Mouse (Mus musculus) MEL (cell line): Measurements from ENCODE around the gene Arl8a. TPM values are rescaled to one million over a fixed set of nuclear protein-coding genes. Genes with fewer than 3 reads are reported as not detected.

Experiments
- DNase-seq: peaks from one replicate; pipeline ENCODE4 v3.0.0; 2011; ENCODE audit warnings: low read depth, low spot score
- H3K27ac ChIP-seq: 2 replicates; pipeline ENCODE4 v1.5.1; 2012; ENCODE audit warnings: low read depth, mild to moderate bottlenecking, control low read depth, low read length, moderate library complexity; ENCODE audit not compliant: control insufficient read depth
- H3K27me3 ChIP-seq, 2 experiments: fragments of 150-350 bp in 1 of 2; sonication (generic) in 1 of 2; 2 replicates each; pipeline ENCODE4 v1.6.1; 2012; ENCODE audit warnings: low read length in 2 of 2, mild to moderate bottlenecking in 2 of 2, improper control_type of control experiment in 1 of 2, moderate library complexity in 1 of 2; ENCODE audit not compliant: insufficient read depth in 2 of 2, control insufficient read depth in 1 of 2
- H3K36me3 ChIP-seq, 2 experiments: 2 replicates each; pipeline ENCODE4 v1.6.1; 2012 to 2014; ENCODE audit warnings: low read length in 2 of 2, improper control_type of control experiment in 1 of 2, inconsistent platforms in 1 of 2, mild to moderate bottlenecking in 1 of 2; ENCODE audit not compliant: insufficient read depth in 2 of 2, control insufficient read depth in 1 of 2
- H3K4me1 ChIP-seq, 2 experiments: fragments of 150-350 bp in 1 of 2; sonication (generic) in 1 of 2; 2 replicates each; pipeline ENCODE4 v1.6.1; 2012; ENCODE audit warnings: low read length in 2 of 2, improper control_type of control experiment in 1 of 2, mild to moderate bottlenecking in 1 of 2; ENCODE audit not compliant: insufficient read depth in 2 of 2, control insufficient read depth in 1 of 2
- H3K4me3 ChIP-seq, 2 experiments: fragments of 150-350 bp in 1 of 2; sonication (generic) in 1 of 2; 2 replicates each; pipeline ENCODE4 v1.5.1; 2012; ENCODE audit warnings: low read depth in 2 of 2, low read length in 2 of 2, mild to moderate bottlenecking in 2 of 2, moderate library complexity in 2 of 2, control low read depth in 1 of 2, improper control_type of control experiment in 1 of 2; ENCODE audit not compliant: control insufficient read depth in 1 of 2, insufficient read depth in 1 of 2
- H3K79me2 ChIP-seq: 2 replicates; pipeline ENCODE4 v1.6.1; 2012; ENCODE audit warnings: mild to moderate bottlenecking, low read length, moderate library complexity; ENCODE audit not compliant: control insufficient read depth, poor library complexity, insufficient read depth
- H3K9ac ChIP-seq: 2 replicates; pipeline ENCODE4 v1.6.1; 2012; ENCODE audit warnings: low read depth, mild to moderate bottlenecking, control low read depth, low read length, moderate library complexity; ENCODE audit not compliant: control insufficient read depth, poor library complexity, severe bottlenecking
- H3K9me3 ChIP-seq: fragments of 150-350 bp; sonication (generic); replicated peaks from 2 replicates; pipeline ENCODE4 v1.6.1; 2012; ENCODE audit warnings: mild to moderate bottlenecking, low read length, improper control_type of control experiment, moderate library complexity; ENCODE audit not compliant: insufficient read depth
- CHD2 ChIP-seq: IDR thresholded peaks from 2 replicates; pipeline ENCODE4 v1.6.1; 2011; ENCODE audit warnings: low read length, improper control_type of control experiment
- CTCF ChIP-seq, 3 experiments: IDR thresholded peaks in 2 of 3; conservative IDR thresholded peaks in 1 of 3; 2 replicates each; pipeline ENCODE4 v1.5.1; 2011 to 2012; ENCODE audit warnings: low read length in 3 of 3, low read depth in 2 of 3, mild to moderate bottlenecking in 2 of 3, improper control_type of control experiment in 1 of 3, inconsistent platforms in 1 of 3, mixed read lengths in 1 of 3, moderate library complexity in 1 of 3; ENCODE audit not compliant: control insufficient read depth in 1 of 3, insufficient read depth in 1 of 3, poor library complexity in 1 of 3, severe bottlenecking in 1 of 3
- GABPA ChIP-seq: IDR thresholded peaks from 2 replicates; pipeline ENCODE4 v1.6.1; 2012; ENCODE audit warnings: low read depth, mild to moderate bottlenecking, inconsistent platforms, low read length, improper control_type of control experiment, moderate library complexity
- MAFK ChIP-seq: IDR thresholded peaks from 2 replicates; pipeline ENCODE4 v1.6.1; 2011; ENCODE audit warnings: low read depth, mild to moderate bottlenecking, low read length, improper control_type of control experiment, borderline replicate concordance
- MXI1 ChIP-seq: IDR thresholded peaks from 2 replicates; pipeline ENCODE4 v1.6.1; 2011; ENCODE audit warnings: mild to moderate bottlenecking, low read depth, low read length, improper control_type of control experiment
- MYB ChIP-seq: IDR thresholded peaks from 2 replicates; pipeline ENCODE4 v1.6.1; 2011; ENCODE audit warnings: mild to moderate bottlenecking, low read depth, low read length, improper control_type of control experiment
- MYC ChIP-seq: IDR thresholded peaks from 2 replicates; pipeline ENCODE4 v1.6.1; 2011; ENCODE audit warnings: low read depth, mild to moderate bottlenecking, low read length, improper control_type of control experiment, moderate library complexity
- NRF1 ChIP-seq: IDR thresholded peaks from 2 replicates; pipeline ENCODE4 v1.6.1; 2014; ENCODE audit warnings: low read depth, mild to moderate bottlenecking, inconsistent platforms, low read length, improper control_type of control experiment, moderate library complexity; ENCODE audit not compliant: poor library complexity, insufficient read depth, severe bottlenecking
- RAD21 ChIP-seq: IDR thresholded peaks from 2 replicates; pipeline ENCODE4 v1.6.1; 2011; ENCODE audit warnings: mild to moderate bottlenecking, low read depth, low read length, improper control_type of control experiment
- SIN3A ChIP-seq: IDR thresholded peaks from 2 replicates; pipeline ENCODE4 v1.6.1; 2012; ENCODE audit warnings: low read length, improper control_type of control experiment, inconsistent platforms
- TBP ChIP-seq: IDR thresholded peaks from 2 replicates; pipeline ENCODE4 v1.8.0; 2011; ENCODE audit warnings: low read depth, low read length, improper control_type of control experiment
- UBTF ChIP-seq: IDR thresholded peaks from 2 replicates; pipeline ENCODE4 v1.6.1; 2012; ENCODE audit warnings: low read depth, mild to moderate bottlenecking, inconsistent platforms, low read length, improper control_type of control experiment, moderate library complexity, borderline replicate concordance; ENCODE audit not compliant: insufficient read depth
- USF2 ChIP-seq, 2 experiments: IDR thresholded peaks; 2 replicates each; pipeline ENCODE4 v1.6.1; 2011 to 2012; ENCODE audit warnings: improper control_type of control experiment in 2 of 2, low read length in 2 of 2, borderline replicate concordance in 1 of 2, inconsistent platforms in 1 of 2, low read depth in 1 of 2, mild to moderate bottlenecking in 1 of 2; ENCODE audit not compliant: insufficient read depth in 1 of 2
- ZC3H11A ChIP-seq: IDR thresholded peaks from 2 replicates; pipeline ENCODE4 v1.6.1; 2012; ENCODE audit warnings: low read depth, mild to moderate bottlenecking, inconsistent platforms, low read length, improper control_type of control experiment
- ZNF384 ChIP-seq: IDR thresholded peaks from 2 replicates; pipeline ENCODE4 v1.6.1; 2012; ENCODE audit warnings: low read depth, mild to moderate bottlenecking, inconsistent platforms, low read length, improper control_type of control experiment
- polyA plus RNA-seq, 2 experiments: library from polyadenylated mRNA; stranded (reverse) in 1 of 2; unstranded in 1 of 2; fragments of >175 nt in 1 of 2; fragments of >200 nt in 1 of 2; gene quantifications; 2 replicates each; pipeline versions ENCODE4 v1.2.1 to v1.2.4; 2012; ENCODE audit warnings: low replicate concordance in 2 of 2, low read depth in 1 of 2; ENCODE audit not compliant: insufficient read length in 2 of 2, insufficient read depth in 1 of 2, missing spikeins in 1 of 2
- total RNA-seq: library from RNA; depleted of rRNA; stranded (reverse); fragments of 300-350 nt; gene quantifications from 2 replicates; pipeline ENCODE4 v1.2.3, GENCODE M21; 2012

Arl8a gene
- total and polyA plus RNA-seq, 3 experiments = 8.0 to 47.7 TPM; not detected in 1

DNA sequence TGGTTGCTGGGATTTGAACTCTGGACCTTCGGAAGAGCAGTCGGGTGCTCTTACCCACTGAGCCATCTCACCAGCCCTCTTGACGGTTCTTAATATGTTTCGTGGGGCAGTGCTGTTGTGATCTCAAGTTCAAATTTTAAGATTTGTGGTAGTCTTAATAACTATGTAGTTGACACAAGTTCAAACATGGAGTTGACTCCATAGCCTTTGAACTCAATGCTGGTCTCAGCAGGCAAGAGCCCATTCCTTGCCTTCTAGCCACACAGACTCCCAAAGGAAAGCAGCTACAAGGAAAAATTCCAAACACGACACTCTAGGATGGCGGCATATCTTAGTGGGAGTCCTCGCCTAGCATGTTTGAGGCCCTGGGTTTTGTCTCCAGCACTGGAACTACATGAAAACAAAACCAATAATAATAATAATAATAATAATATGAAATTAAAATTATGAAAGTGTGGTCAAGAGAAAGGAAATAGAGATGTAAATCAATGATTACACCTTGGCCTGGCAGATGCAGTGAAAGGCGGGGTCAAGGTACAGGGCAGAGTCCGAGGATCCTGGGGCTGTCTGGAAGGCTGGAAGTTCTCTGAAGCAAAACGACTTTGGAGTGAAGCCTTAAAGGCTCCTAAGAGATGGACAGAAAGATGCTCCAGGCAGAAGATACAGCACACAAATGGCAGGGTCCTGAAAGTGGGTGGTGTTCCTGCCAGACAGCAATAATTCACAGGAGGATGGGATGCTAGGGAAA lies 22.0 kb downstream of the Arl8a start:
- DNase-seq = no peak
- Histone ChIP-seq H3K27me3 (peaks cover 3 to 4% of the 10 kb centered on the region in 2 experiments; a peak in 3 of 4 replicates), H3K9ac (no peak overlapping the region), H3K4me3 (no peak overlapping the region), H3K4me1 (no peaks in the 10 kb centered on the region), H3K79me2 (no peaks in the 10 kb centered on the region), H3K36me3 (no peaks in the 10 kb centered on the region), H3K27ac (no peak overlapping the region), H3K9me3 (no peaks in the 10 kb centered on the region)
- no peak for TF ChIP-seq TBP
- TF ChIP-seq NRF1 = no peak
- TF ChIP-seq ZC3H11A = no peak
- no peak for TF ChIP-seq ZNF384
- TF ChIP-seq SIN3A = no peak
- no peak for TF ChIP-seq USF2 (IDR thresholded peaks at IDR 0.05; ENCODE audit: borderline replicate concordance in 1 of 2, insufficient read depth in 1 of 2, low read depth in 1 of 2, low read length in 2 of 2)
- no peak for TF ChIP-seq MXI1
- no peak for TF ChIP-seq MYB
- no peak for TF ChIP-seq MAFK

DNA sequence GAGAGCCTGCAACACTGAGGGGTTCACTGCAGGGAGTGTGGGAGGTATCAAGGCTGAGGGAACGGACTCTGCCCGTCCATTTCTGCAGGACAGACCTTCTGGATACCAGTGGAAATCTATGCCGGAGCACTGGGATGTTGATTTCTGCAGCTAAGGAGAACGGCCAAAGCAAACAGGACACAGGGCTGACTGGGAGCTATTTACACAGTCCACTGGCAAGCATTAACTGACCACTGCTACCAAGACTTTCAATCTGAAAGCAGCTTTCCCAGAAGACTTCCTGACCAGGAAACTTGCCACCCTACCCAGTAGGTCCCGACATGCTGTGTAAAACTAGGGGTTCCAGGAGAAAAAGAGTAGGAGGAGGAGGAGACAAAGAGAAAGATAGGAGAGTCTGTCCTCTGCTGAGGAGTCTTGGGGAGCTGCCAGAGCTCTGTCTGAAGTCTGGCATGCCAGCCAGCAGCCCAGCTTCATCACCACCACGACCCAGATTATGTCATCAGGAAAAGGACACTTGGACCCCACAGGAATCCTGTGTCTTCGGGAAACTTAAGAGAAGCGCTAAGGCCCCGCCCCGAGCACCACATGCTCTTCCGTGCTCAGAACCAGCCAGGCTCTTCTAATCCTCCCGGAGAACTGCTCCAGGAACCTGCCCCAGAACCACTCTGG lies 23.1 kb downstream of the Arl8a start:
- Histone ChIP-seq H3K4me3 (no peak overlapping the region), H3K36me3 (no peaks in the 10 kb centered on the region), H3K4me1 (no peaks in the 10 kb centered on the region), H3K79me2 (no peaks in the 10 kb centered on the region), H3K27ac (no peak overlapping the region), H3K9me3 (no peaks in the 10 kb centered on the region), H3K27me3 (peaks cover 0 to 1% of the 10 kb centered on the region in 2 experiments; a peak in 1 of 4 replicates), H3K9ac (no peak overlapping the region)
- TF ChIP-seq RAD21 (no peak), CTCF (IDR thresholded peaks at IDR 0.05 in 2 of 3, conservative IDR thresholded peaks at IDR 0.05 in 1 of 3; ENCODE audit: control insufficient read depth in 1 of 3, insufficient read depth in 1 of 3, low read depth in 2 of 3, low read length in 3 of 3, poor library complexity in 1 of 3, severe bottlenecking in 1 of 3) (no peak), GABPA (no peak), CHD2 (no peak), UBTF (no peak), MYC (no peak)
- no peak for DNase-seq
